Mouse (Mus musculus) lung, postnatal 36 days (tissue): Measurements from ENCODE around the gene Gprc5d.

Experiments used
- DNase-seq: peaks from one replicate; pipeline ENCODE4 v3.0.0; 2022; ENCODE audit warnings: mixed read lengths

Gprc5d gene

GRCm38 (mm10) chr6:135065236-135065957 is 52.7 kb downstream of the Gprc5d start, which contains the start of gene Gprc5a:
Gene Gprc5a (plus strand): TSS chr6:135065651.
- DNase-seq, result peak; percentile 91

- no peak for DNase-seq
Measured at GRCm38 (mm10) chr6:135064621-135065020, 53.5 kb downstream of the Gprc5d start.

GRCm38 (mm10) chr6:135060728-135061127 is 57.4 kb downstream of the Gprc5d start:
- DNase-seq, result no peak
